Mouse (Mus musculus) bone marrow macrophage, adult 2 months (primary cell): ENCODE measurements around the gene Grk6.

ENCODE experiments used
- CTCF ChIP-seq: IDR thresholded peaks from 2 replicates; pipeline ENCODE4 v1.5.1; 2012; ENCODE audit warnings: low read depth, mild to moderate bottlenecking, low read length, moderate library complexity
- POLR2A ChIP-seq: IDR thresholded peaks from 2 replicates; pipeline ENCODE4 v1.6.1; 2012; ENCODE audit warnings: mild to moderate bottlenecking, low read depth, low read length, borderline replicate concordance

GRCm38 (mm10) chr13:55504390-55504789 is 59.5 kb downstream of the Grk6 start:
- TF ChIP-seq POLR2A (no peak), CTCF (no peak)
